Mouse (Mus musculus): ENCODE results near the gene Dock1.

DNA sequence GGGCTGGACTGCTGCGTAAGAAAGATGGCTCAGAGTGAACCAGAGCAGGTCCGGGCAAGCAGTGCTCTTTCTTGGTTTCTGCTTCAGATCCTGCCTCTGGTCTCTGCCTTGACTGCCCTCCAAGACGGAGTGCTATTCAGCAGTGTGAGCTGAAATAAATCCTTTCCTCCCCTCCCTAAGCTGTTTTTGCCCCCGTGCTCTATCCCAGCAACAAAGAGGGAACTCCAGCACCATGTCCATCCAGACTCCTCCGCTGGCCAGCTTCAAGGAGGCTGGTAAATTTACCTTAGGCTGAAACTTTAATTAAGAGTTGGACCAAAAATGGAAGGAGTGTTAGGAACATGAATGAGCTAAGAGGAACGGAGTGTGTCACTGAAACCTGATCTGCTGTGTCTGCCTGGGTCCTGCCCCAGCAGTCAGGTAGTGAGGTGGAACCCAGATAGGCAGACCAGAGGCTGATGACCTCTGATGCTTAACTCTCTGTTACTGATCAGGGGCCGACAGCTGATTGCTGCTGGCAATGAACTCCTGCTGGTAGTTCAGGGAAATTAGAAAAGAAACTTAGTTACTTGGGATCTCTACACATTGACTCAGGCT is 335.6 kb downstream of the Dock1 start:
- no peak for TF ChIP-seq CTCF (conservative IDR thresholded peaks at IDR 0.05; ENCODE audit: insufficient read depth, insufficient read length, low read depth, low read length)
- no peak for TF ChIP-seq POLR2A (IDR thresholded peaks at IDR 0.05; ENCODE audit: low read depth, low read length)
